Mouse (Mus musculus) lung, adult 18-20 months (tissue): Measurements from ENCODE around the gene Rab11fip3.
"Not testable (repeated sequence)": the region's sequence is repeated elsewhere in the genome, so short reads cannot be mapped to it uniquely, and the experiment has no call there.

Source experiments
- DNase-seq, 2 experiments: peaks; one replicate each; pipeline ENCODE4 v3.0.0; 2022; ENCODE audit warnings: mixed read lengths in 2 of 2

Rab11fip3 gene

GRCm38 (mm10) chr17:26068831-26069739 lies at the start of gene Rab11fip3:
Rab11fip3 (minus strand) TSS chr17:26069555.
- DNase-seq: peak; percentile 79 to 84

- no peak for DNase-seq
Measured at GRCm38 (mm10) chr17:26116503-26117258, 47.3 kb upstream of the Rab11fip3 start.

DNA sequence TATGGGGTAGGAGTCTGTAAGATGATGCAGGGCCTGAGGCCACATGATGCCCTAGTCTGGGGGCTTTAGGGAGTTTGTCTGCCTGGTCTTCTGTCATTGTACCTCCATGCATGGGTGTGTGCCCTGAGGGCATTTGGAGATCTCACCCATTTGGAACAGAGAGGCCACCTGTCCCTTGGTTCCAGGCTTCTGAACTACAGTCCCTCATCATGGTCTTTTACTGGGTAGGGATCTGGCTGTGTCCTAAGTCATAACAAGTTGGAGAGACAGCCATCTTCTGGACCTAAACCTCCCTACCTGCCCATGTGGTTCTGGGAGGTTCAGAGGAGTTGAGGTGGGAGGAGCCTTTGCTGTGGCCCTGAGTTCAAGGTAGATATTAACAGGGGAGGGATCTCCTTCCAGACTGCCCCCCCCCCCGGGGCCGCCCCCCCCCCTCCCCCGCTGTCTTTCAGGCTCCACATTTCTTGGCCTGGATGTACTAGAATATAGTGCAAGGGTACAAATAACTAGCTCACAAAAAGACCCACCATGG lies 46.7 kb upstream of the Rab11fip3 start:
- DNase-seq: no peak

DNA sequence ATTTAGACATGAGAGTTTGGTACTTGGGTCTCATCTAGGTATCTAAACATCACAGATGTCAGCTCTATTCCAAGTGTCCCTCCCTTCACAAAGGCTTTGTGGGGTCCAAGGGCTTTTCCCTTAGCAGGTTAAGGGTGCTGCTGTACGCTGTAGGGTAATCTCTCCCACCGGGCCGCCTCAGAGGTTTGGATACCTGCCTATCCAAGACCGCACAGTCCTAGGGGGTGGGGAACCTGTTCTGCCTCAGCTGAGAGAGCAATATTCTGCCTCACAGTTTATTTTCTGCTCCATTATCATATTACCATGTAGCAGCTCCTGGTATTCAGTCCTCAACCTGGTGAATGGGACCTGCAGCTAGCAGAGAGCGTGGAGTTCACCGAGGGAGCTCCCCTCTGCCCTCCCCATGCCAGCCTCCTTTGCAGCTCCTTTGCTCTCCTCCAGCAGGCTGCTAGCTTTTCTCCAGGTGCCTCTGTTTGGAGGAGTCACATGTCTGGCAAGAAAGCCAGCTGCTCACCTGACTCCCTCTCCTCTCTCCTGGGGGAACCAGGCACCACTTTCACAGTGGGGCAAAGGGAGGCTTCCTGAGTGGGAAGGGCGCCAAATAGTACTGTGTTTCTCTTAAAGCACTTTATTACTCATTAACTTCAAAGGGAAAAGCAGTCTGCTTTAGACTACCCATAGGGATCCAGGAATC lies 46.0 kb upstream of the Rab11fip3 start:
- peak; percentile 67 to 75 for DNase-seq

DNA sequence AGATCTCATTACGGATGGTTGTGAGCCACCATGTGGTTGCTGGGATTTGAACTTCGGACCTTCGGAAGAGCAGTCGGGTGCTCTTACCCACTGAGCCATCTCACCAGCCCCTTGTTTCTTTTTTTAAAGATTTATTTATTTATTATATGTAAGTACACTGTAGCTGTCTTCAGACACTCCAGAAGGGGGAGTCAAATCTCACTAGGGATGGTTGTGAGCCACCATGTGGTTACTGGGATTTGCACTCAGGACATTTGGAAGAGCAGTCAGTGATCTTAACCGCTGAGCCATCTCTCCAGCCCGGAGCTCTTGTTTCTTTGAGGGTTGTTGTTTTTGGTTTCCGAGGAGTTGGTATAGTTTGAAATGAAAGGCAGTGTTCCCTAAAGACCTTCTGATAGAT lies 45.1 kb upstream of the Rab11fip3 start:
- DNase-seq: not testable (repeated sequence)

DNA sequence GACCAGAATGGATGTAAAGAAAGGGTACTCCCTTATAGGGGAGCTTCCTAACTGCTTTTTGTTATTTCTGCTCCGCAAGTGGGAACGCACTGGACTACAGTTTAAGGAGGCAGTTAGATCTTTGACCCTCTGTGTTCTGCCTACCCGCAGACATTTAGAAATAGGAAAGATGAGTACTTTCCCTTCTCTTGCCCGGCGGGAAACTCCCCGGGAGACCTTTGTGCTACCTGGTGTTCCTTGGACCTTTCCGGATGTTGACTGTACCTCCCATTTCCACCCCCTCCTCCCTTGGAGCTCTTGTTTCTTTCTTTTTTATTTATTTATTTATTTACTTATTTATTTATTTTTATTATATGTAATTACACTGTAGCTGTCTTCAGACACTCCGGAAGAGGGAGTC lies 44.7 kb upstream of the Rab11fip3 start:
- DNase-seq: no peak

DNA sequence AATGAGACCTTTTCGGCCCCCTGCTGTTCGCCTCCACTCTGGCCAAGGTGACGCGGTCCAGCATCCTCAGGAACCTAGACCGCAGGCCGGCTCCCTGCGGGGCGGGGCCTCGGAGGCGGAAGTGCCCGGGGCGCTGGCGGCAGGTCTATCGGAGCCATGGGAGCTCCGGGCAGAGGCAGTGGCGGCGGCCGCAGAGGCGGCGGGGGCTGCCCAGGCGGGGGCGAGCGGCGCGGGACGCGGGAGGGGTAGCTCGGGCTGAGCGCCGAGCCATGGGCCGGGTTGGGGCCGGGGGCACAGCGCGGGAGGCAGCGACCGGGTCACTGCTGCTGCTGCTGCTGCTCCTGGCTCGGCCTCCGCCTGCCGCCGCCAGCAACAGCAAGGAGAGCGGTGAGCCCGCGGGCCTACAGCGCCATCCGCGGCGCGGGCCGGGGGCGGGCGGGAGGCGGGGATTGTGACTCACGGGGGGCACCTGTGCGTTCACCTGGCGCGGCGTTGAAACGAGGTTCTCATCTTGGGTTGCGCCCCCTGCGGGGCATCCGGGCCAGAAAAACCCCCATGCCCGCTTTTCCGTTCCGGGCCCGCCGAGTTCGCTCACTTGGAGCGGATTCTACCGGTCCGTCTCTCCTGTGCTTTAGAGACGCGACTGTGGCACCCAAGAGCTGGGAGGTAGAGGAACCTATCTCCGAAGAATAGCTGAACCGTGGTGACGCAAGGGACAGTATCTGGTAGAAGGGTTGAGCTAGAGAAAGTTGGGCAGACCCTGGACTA lies 44.0 kb upstream of the Rab11fip3 start, which contains the start of gene Tmem8:
Tmem8 (plus strand) TSS at position 119 of the 768 bp plus-strand sequence.
- peak; percentile 81 to 86 for DNase-seq

DNA sequence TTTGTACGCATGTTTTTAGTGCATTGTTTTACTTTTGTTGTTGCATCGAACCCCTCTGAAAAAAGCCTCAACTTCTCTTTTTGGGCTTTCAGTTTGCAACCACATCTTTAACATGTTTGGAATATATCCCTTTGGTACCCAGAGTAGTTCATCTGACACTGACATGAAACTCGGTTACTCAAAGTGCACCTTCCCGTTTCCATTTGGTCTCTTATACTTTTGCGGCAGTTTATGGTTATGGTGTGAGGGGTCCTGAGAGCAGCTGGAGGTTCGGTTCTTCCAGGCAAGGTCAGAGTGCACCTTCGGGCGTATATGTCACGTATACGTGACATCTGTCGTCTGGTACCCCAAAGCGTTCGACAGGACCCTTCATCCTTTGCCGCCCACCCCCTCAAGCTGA lies 43.4 kb upstream of the Rab11fip3 start:
- no peak for DNase-seq

GRCm38 (mm10) chr17:26111722-26112121 lies 42.4 kb upstream of the Rab11fip3 start:
- no peak for DNase-seq

DNA sequence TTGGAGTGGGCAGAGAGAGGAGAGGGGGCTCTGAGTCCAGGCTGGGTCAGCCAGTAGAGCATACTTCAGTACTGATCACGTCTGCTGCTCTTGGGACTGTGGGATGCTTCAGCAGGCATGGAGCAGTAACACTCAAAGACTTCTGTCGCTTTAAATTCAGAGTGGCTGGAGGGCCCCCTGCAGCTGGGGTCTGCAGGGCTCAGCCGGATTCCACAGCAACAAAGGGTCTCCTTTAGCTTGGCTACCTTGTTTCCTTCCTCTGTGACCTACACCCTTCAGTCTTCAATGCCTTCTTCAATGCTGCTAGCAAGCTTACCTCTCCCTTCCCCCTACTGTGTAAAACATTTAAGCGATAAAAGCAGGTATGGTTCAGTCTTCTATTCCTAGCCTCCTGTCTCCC lies 41.7 kb upstream of the Rab11fip3 start:
- DNase-seq: no peak

- DNase-seq: no peak
Measured at GRCm38 (mm10) chr17:26110156-26110555, 40.8 kb upstream of the Rab11fip3 start.

- no peak for DNase-seq
Measured at GRCm38 (mm10) chr17:26105619-26106018, 36.3 kb upstream of the Rab11fip3 start.

DNA sequence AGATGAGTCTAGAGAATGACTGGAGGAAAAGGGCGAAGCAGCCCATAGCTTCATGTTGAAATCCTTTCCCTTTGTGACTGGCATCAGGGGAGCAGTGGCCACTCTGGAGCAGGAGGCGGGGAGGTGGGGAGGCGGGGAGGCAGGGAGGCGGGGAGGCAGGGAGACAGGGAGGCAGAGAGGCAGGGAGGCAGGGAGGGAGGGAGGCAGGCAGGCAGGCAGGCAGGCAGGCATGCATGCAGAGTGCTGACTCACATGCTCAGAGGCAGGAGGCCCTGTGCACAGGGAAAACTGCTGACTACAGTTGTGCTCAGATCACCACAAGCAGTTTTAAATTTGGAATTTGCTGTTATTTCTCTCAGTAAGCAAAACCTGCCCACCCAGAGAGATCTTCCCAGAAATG lies 32.1 kb upstream of the Rab11fip3 start:
- DNase-seq: no peak

- no peak for DNase-seq
Measured at GRCm38 (mm10) chr17:26100166-26100565, 30.8 kb upstream of the Rab11fip3 start.

GRCm38 (mm10) chr17:26099316-26099715 lies 30.0 kb upstream of the Rab11fip3 start:
- DNase-seq: not testable (repeated sequence)

DNA sequence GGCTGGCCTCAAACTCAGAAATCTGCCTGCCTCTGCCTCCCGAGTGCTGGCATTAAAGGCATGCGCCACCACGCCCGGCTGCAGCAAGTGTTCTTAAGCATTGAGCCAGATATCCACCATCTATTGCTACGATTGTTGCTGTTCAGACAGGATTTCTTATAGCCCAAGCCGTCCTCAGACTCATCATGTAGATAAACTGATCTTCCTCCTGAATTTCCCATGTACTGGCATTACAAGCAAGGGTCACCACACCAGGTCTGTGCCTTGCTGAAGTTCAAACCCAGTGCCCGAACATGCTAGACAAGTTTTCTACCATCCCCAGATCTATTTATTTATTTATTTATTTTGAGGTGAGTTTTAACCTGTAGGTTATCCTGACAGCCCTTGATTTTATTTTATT lies 29.1 kb upstream of the Rab11fip3 start:
- no peak for DNase-seq

- peak in 1 of 2 experiments; percentile 26 for DNase-seq
Measured at GRCm38 (mm10) chr17:26095121-26095740, 25.9 kb upstream of the Rab11fip3 start, which contains the start of gene Nme4. Nme4 (minus strand) TSS chr17:26095602.

DNA sequence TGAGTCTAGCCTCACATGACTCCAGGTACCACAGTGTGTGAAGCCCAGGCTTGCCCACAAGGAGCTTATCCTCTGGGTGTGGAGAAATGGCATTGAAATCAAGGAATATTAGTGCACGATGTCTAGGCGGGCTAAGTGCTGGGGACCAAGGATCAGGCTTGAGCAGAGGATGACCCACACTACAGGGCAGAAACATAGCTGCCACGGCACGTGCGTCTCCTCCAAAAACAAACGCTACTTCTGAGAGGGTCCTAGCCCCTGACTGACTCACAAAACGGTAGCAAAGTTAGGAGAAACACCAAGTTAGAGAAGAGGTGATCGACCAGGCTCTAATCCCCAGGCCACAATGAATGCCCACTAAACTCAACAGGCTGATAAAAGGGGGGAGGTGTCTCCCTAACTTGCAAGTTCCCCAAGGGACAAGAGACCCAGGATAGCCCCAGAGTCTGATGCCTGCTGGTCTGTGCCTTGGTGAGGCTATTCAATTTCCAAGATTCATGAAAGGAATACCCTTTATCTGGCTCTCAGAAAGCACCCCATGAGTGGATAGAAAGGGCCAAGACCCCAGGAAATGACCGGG lies 25.3 kb upstream of the Rab11fip3 start:
- DNase-seq: no peak

DNA sequence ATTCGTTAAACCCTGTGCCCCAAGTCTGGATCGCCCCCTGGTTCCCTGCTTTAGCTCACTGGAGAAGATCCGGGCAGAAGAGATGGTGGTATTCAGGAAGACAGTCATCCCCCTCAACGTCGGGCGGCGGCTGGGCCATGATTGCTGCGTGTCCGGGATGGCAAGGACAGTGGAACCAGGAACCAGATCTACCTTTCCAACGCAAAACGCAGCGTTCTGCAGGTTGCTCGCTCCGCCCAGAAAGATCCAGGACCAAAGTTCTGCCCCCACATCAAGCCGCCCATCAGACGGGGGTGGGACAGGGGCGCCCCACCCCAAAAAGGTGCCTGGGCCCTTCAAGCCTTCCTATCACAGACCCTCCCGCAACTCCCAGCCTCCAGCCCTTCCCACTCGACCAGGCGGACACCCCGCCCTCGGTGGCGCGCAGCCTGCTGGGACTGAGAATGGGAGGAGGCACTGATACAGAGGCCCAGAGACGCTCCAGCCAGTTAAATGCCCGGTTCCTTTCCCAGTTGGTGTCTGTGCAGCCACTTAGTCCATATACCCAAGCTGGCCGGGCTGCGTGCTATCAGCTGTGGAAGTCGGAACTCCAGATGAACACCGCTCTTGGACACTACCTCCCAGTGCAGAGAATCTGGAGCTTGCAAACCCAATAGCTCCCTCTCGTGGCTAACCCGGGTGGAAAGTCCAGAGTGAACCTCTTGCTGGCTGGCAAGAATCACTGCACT lies 20.7 kb upstream of the Rab11fip3 start, which contains the start of gene Decr2:
Decr2 (minus strand) TSS at position 433 of the 728 bp plus-strand sequence.
- DNase-seq: peak; percentile 92 to 94

- no peak for DNase-seq
Measured at GRCm38 (mm10) chr17:26087059-26087564, 17.8 kb upstream of the Rab11fip3 start.
